In the genomic region with DNA sequence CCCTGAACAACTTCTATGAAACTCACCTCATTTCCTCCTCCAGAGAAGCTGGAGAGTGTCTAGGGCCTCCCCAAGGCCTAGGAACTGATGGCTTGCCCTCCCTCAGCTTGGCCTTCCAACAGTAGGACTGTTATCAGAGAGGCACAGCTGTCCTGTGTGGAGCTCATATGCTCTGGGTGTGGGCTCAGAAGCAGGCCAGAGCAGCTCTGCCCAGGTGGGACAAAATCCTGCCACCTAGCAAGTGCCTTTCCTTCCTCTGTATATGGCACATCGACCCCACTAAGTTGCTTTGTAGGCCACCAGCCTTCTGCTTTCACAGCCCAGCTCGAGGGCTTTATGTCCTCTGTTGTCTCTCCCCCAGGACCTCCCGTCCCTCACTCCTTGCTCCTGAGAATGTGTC, we compare ENCODE assay signal across 13 mouse cellular contexts. TPM values are rescaled to one million over a fixed set of nuclear protein-coding genes. Genes with fewer than 3 reads are reported as not detected.
DNase-seq lines count a peak whose midpoint lies in the region; ATAC-seq and TF ChIP-seq lines count a peak whose summit lies in the region.
"Had no signal": no experiment of that assay in that cellular context is flagged by ENCODE, and none has a peak within 500 bp of the region (broad histone marks: within the 10 kb centered on the region; RNA-seq: fewer than 3 reads in every experiment).

No protein-coding gene starts in this region.

- H3K36me3 ChIP-seq in kidney, adult 2 months (ENCODE audit: control insufficient read depth, insufficient read depth, low read length), result no peaks in the 10 kb centered on the region
- H3K36me3 ChIP-seq in liver, embryonic 11.5 days (ENCODE audit: control insufficient read depth, insufficient read depth, low read length), result no peaks in the 10 kb centered on the region
- H3K36me3 ChIP-seq in hindbrain, embryonic 13.5 days, result no peaks in the 10 kb centered on the region
- H3K36me3 ChIP-seq: lung, embryonic 15.5 days had no signal

- 85% methylated on average over 3 of the region's 3 CpGs for WGBS in kidney, adult 2 months
- 67% methylated on average over 3 of the region's 3 CpGs for WGBS in liver, embryonic 11.5 days
- WGBS in hindbrain, embryonic 13.5 days, result 85% methylated on average over 3 of the region's 3 CpGs

- peak overlapping the region; percentile 88 for H3K27ac ChIP-seq in kidney, adult 2 months (ENCODE audit: insufficient read depth, low read depth, low read length)
- H3K27ac ChIP-seq in liver, embryonic 11.5 days (ENCODE audit: low read depth, low read length), result peak overlapping the region; percentile 83
- H3K27ac ChIP-seq in hindbrain, embryonic 13.5 days, result no peak overlapping the region
- H3K27ac ChIP-seq: forebrain, embryonic 13.5 days; lung, embryonic 15.5 days had no signal

- no peaks in the 10 kb centered on the region for H3K27me3 ChIP-seq in kidney, adult 2 months (replicated peaks; ENCODE audit: control insufficient read depth, insufficient read depth, low read length)
- no peaks in the 10 kb centered on the region for H3K27me3 ChIP-seq in liver, embryonic 11.5 days (replicated peaks; ENCODE audit: control insufficient read depth, insufficient read depth, low read length)
- H3K27me3 ChIP-seq in hindbrain, embryonic 13.5 days, result peaks cover 3% of the 10 kb centered on the region; the same call in 1 of the 2 replicates
- H3K27me3 ChIP-seq: forebrain, embryonic 13.5 days; lung, embryonic 15.5 days had no signal

- H3K9me3 ChIP-seq in liver, embryonic 11.5 days (ENCODE audit: control insufficient read depth, low read length), result no peaks in the 10 kb centered on the region
- H3K9me3 ChIP-seq in hindbrain, embryonic 13.5 days, result no peaks in the 10 kb centered on the region
- H3K9me3 ChIP-seq: forebrain, embryonic 13.5 days; lung, embryonic 15.5 days had no signal

- peak; percentile 96 for ATAC-seq in liver, embryonic 11.5 days (replicated peaks; ENCODE audit: low FRiP score)
- ATAC-seq in hindbrain, embryonic 13.5 days (ENCODE audit: low FRiP score), result no peak
- ATAC-seq: CD4-positive, CD25-positive, alpha-beta regulatory T cell, adult 4 months; forebrain, embryonic 13.5 days had no signal

- TF ChIP-seq CTCF in kidney, adult 2 months (conservative IDR thresholded peaks at IDR 0.05; ENCODE audit: insufficient read depth, insufficient read length, low read depth, low read length), result no peak

- H3K4me3 ChIP-seq in kidney, adult 2 months (ENCODE audit: insufficient read depth, low read depth, low read length), result no peak overlapping the region
- no peak overlapping the region for H3K4me3 ChIP-seq in liver, embryonic 11.5 days (ENCODE audit: low read depth, low read length)
- H3K4me3 ChIP-seq in hindbrain, embryonic 13.5 days, result no peak overlapping the region
- H3K4me3 ChIP-seq: forebrain, embryonic 13.5 days; lung, embryonic 15.5 days had no signal

- peaks cover 43% of the 10 kb centered on the region for H3K4me1 ChIP-seq in kidney, adult 2 months (ENCODE audit: control insufficient read depth, insufficient read depth, low read length)
- H3K4me1 ChIP-seq in liver, embryonic 11.5 days (replicated peaks; ENCODE audit: control insufficient read depth, insufficient read depth, low read length), result peaks cover 40% of the 10 kb centered on the region
- 0 out of 2 replicates have a peak, but pooled peaks cover 5% of the 10 kb centered on the region for H3K4me1 ChIP-seq in hindbrain, embryonic 13.5 days (replicated peaks)
- H3K4me1 ChIP-seq: lung, embryonic 15.5 days had no signal

- peak overlapping the region; percentile 31; the same call in 1 of the 2 replicates for H3K9ac ChIP-seq in liver, embryonic 11.5 days (ENCODE audit: low read depth, low read length)
- H3K9ac ChIP-seq in hindbrain, embryonic 13.5 days, result no peak overlapping the region
- H3K9ac ChIP-seq: forebrain, embryonic 13.5 days; lung, embryonic 15.5 days had no signal

- DNase-seq in kidney, adult 2 months, result no peak
- no peak for DNase-seq in kidney, postnatal 10 days
- DNase-seq in c-Kit-positive CD71-positive TER-119-positive erythroid progenitor cells, embryonic 14.5 days (ENCODE audit: low spot score), result peak; percentile 86
- DNase-seq in liver, embryonic 11.5 days (ENCODE audit: low spot score), result no peak
- DNase-seq in spleen, postnatal 10 days (ENCODE audit: low spot score in 2 of 2), result peak; percentile 50 to 73
- DNase-seq in lung, postnatal 10 days, result no peak
- DNase-seq: layer of hippocampus, adult 9-11 months; midbrain, embryonic 14.5 days; thymus, postnatal 4 days had no signal

- peak overlapping the region; percentile 51 for H3K4me2 ChIP-seq in liver, embryonic 11.5 days
- no peak overlapping the region for H3K4me2 ChIP-seq in hindbrain, embryonic 13.5 days
- H3K4me2 ChIP-seq: forebrain, embryonic 13.5 days; lung, embryonic 15.5 days had no signal

- TF ChIP-seq POLR2A in kidney, adult 2 months (IDR thresholded peaks at IDR 0.05; ENCODE audit: low read depth, low read length), result no peak

RNA-seq across cellular contexts. Expression of a gene that starts 23.2 kb away (rescaled TPM):
- polyA plus RNA-seq in kidney, adult 2 months (2012; rRNA removed), result 46.7 and 56.8 TPM in 2 replicates
- polyA plus RNA-seq in liver, embryonic 11.5 days (2014; fragmentation: Nextera tagmentation; extraction: Ambion mirVana), result 20.6 and 21.5 TPM in 2 replicates
- polyA plus RNA-seq in hindbrain, embryonic 13.5 days (2015; fragmentation: Nextera tagmentation; extraction: Ambion mirVana), result 1.8 and 2.1 TPM in 2 replicates
- polyA plus RNA-seq: CD4-positive, CD25-positive, alpha-beta regulatory T cell, adult 4 months had no signal

RNA-seq across cellular contexts. Expression of a gene that starts 24.6 kb away (rescaled TPM):
- 2.4 and 3.7 TPM in 2 replicates for polyA plus RNA-seq in kidney, adult 2 months (2012; rRNA removed)
- polyA plus RNA-seq in liver, embryonic 11.5 days (2014; fragmentation: Nextera tagmentation; extraction: Ambion mirVana), result 1.3 and 2.1 TPM in 2 replicates
- polyA plus RNA-seq in hindbrain, embryonic 13.5 days (2015; fragmentation: Nextera tagmentation; extraction: Ambion mirVana), result 1.8 and 2.7 TPM in 2 replicates

Comparison
In these comparisons a context has a peak if more than half of its experiments do, and no peak if none do; other contexts are left out.
1. DNase-seq: peak in c-Kit-positive CD71-positive TER-119-positive erythroid progenitor cells, embryonic 14.5 days (single experiment) and spleen, postnatal 10 days (2 of 2); none in kidney, adult 2 months (single experiment), kidney, postnatal 10 days (single experiment), liver, embryonic 11.5 days (single experiment) and lung, postnatal 10 days (single experiment).